Mouse (Mus musculus) neutrophil, adult 59 days (primary cell): Measurements from ENCODE around the gene Sod1. TPM values are rescaled to one million over a fixed set of nuclear protein-coding genes. Genes with fewer than 3 reads are reported as not detected.

ENCODE experiments used
- total RNA-seq, 2 experiments: library from RNA; stranded (reverse); gene quantifications; 1 replicate in 1 of 2; 2 replicates in 1 of 2; pipeline ENCODE4 v1.2.4; 2023

Gene Sod1
- total RNA-seq, result 100 to 1,000 TPM; 183 to 225 TPM

GRCm38 (mm10) chr16:90220026-90220891 lies at the start of gene Sod1:
Gene Sod1 (plus strand): TSS chr16:90220754.

Other genes with a start within 250 kb of the Sod1 start
- 100 to 1,000 TPM; 136 to 152 TPM for gene Tiam1, start 77.0 kb upstream of the Sod1 start, total RNA-seq
- gene Scaf4, start 63.7 kb downstream of the Sod1 start, total RNA-seq, result 100 to 1,000 TPM; 104 to 120 TPM
- under 1 TPM in 1 of 2 experiments, not detected in 1; 0.15 TPM for gene Hunk, start 165.3 kb downstream of the Sod1 start, total RNA-seq